In the genomic region with DNA sequence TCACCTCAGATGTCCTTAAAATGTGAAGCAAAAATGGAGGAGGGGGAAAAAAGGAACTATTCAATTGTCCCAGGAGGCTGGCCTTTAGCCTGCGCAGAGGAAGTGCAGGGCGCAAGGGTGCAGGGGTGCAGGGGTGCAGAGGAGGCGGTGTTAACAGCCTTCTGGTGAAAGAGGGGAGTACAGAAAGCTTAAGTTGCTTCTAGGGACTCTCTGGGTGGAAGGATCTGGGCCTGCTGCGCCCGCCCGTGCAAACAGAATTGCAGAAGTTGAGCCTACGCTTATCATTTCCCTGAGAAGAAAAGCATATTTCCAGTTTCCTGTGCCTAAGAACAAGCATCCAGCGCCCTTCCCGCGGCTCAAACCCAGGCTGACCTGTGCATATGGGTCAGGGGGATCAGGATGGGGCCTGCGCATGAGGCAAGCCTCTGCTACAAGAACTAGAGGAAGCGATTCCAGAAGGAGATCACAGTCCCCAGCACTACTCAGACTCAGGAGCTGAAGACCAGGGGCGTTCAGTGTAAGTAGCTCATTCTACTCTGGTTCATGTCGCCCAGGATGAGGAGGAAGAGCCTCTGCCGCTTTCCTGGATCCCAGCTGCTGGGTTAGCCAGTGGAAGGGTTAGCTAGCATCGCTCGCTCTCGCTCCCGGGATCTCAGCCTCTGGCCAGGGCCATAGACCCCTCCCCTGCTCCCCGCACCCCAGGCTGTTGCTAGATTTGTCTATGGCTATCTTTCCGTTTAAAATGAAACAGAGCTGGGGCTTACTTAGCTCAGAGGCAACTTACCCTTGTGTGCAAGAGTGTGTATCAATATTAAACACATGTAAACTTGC, we compare ENCODE assay signal across 9 mouse cellular contexts. TPM values are rescaled to one million over a fixed set of nuclear protein-coding genes. Genes with fewer than 3 reads are reported as not detected.
DNase-seq lines count a peak whose midpoint lies in the region; ATAC-seq and TF ChIP-seq lines count a peak whose summit lies in the region.
"Had no signal": no experiment of that assay in that cellular context is flagged by ENCODE, and none has a peak within 500 bp of the region (broad histone marks: within the 10 kb centered on the region; RNA-seq: fewer than 3 reads in every experiment).

No protein-coding gene starts in this region.

- no peak for ATAC-seq in forebrain, embryonic 16.5 days
- ATAC-seq in heart, embryonic 15.5 days (replicated peaks; ENCODE audit: insufficient number of reproducible peaks, insufficient read depth, low FRiP score, low read depth): no peak
- ATAC-seq in lung, postnatal 0 days: 0 out of 2 replicates have a peak, but pooled peaks have one; percentile 36

- H3K36me3 ChIP-seq in forebrain, embryonic 10.5 days (replicated peaks): no peaks in the 10 kb centered on the region
- H3K36me3 ChIP-seq in forebrain, embryonic 16.5 days (ENCODE audit: control insufficient read depth, insufficient read depth): no peaks in the 10 kb centered on the region
- H3K36me3 ChIP-seq in MEL (ENCODE audit: control insufficient read depth in 1 of 2, insufficient read depth in 2 of 2, low read length in 2 of 2): peaks cover 0 to 39% of the 10 kb centered on the region in 2 experiments; a peak in 2 of 4 replicates
- no peaks in the 10 kb centered on the region for H3K36me3 ChIP-seq in heart, embryonic 15.5 days
- H3K36me3 ChIP-seq in lung, postnatal 0 days (ENCODE audit: insufficient read depth, low read length): no peaks in the 10 kb centered on the region
- no peaks in the 10 kb centered on the region for H3K36me3 ChIP-seq in thymus, adult 2 months (ENCODE audit: control insufficient read depth, insufficient read depth, low read length)
- H3K36me3 ChIP-seq: G1E had no signal

- TF ChIP-seq EP300 in MEL (IDR thresholded peaks at IDR 0.05; ENCODE audit: low read depth in 1 of 2, low read length in 2 of 2): peak; percentile 55 to 57; a peak in 3 of 4 replicates
- TF ChIP-seq EP300 in lung, postnatal 0 days (IDR thresholded peaks at IDR 0.05): no peak

- no peak for TF ChIP-seq CTCF in MEL (IDR thresholded peaks at IDR 0.05 in 2 of 3, conservative IDR thresholded peaks at IDR 0.05 in 1 of 3; ENCODE audit: control insufficient read depth in 1 of 3, insufficient read depth in 1 of 3, low read depth in 2 of 3, low read length in 3 of 3, poor library complexity in 1 of 3, severe bottlenecking in 1 of 3)
- TF ChIP-seq CTCF in lung, postnatal 0 days (IDR thresholded peaks at IDR 0.05): no peak
- TF ChIP-seq CTCF in thymus, adult 2 months (IDR thresholded peaks at IDR 0.05; ENCODE audit: borderline replicate concordance, control insufficient read depth, extremely low read depth, insufficient read depth, low read length, poor library complexity): no peak

- peaks cover 34% of the 10 kb centered on the region for H3K4me1 ChIP-seq in forebrain, embryonic 10.5 days
- H3K4me1 ChIP-seq in forebrain, embryonic 16.5 days (replicated peaks; ENCODE audit: control insufficient read depth, insufficient read depth, low read length): peaks cover under 1% of the 10 kb centered on the region
- H3K4me1 ChIP-seq in MEL (ENCODE audit: control insufficient read depth in 1 of 2, insufficient read depth in 2 of 2, low read length in 2 of 2): peaks cover 17 to 28% of the 10 kb centered on the region in 2 experiments
- peaks cover 50% of the 10 kb centered on the region for H3K4me1 ChIP-seq in heart, embryonic 15.5 days (replicated peaks)
- no peaks in the 10 kb centered on the region for H3K4me1 ChIP-seq in lung, postnatal 0 days (ENCODE audit: insufficient read depth, low read depth, low read length)
- peaks cover 20% of the 10 kb centered on the region for H3K4me1 ChIP-seq in thymus, adult 2 months (replicated peaks; ENCODE audit: control insufficient read depth, insufficient read depth, low read length)

- 37% methylated on average over 21 of the region's 21 CpGs for WGBS in forebrain, embryonic 10.5 days
- 55% methylated on average over 21 of the region's 21 CpGs for WGBS in forebrain, embryonic 16.5 days
- WGBS in heart, embryonic 15.5 days: 58% methylated on average over 21 of the region's 21 CpGs
- 63% methylated on average over 21 of the region's 21 CpGs for WGBS in lung, postnatal 0 days
- 4% methylated on average over 21 of the region's 21 CpGs for WGBS in thymus, adult 2 months

- peaks cover 21% of the 10 kb centered on the region for H3K79me2 ChIP-seq in MEL (ENCODE audit: control insufficient read depth, insufficient read depth, low read length, poor library complexity)

- no peak overlapping the region for H3K9ac ChIP-seq in forebrain, embryonic 16.5 days (replicated peaks; ENCODE audit: low read depth, low read length)
- peak overlapping the region; percentile 89 for H3K9ac ChIP-seq in MEL (ENCODE audit: control insufficient read depth, low read depth, low read length, poor library complexity, severe bottlenecking)
- no peak overlapping the region for H3K9ac ChIP-seq in heart, embryonic 15.5 days
- no peak overlapping the region for H3K9ac ChIP-seq in lung, postnatal 0 days (replicated peaks; ENCODE audit: low read depth)

- H3K27me3 ChIP-seq in forebrain, embryonic 10.5 days (ENCODE audit: poor library complexity, severe bottlenecking): peaks cover 14% of the 10 kb centered on the region; the same call in 1 of the 2 replicates
- H3K27me3 ChIP-seq in forebrain, embryonic 16.5 days (replicated peaks; ENCODE audit: control insufficient read depth, insufficient read depth, low read length): no peaks in the 10 kb centered on the region
- no peaks in the 10 kb centered on the region for H3K27me3 ChIP-seq in MEL (ENCODE audit: control insufficient read depth in 1 of 2, insufficient read depth in 2 of 2, low read length in 2 of 2)
- no peaks in the 10 kb centered on the region for H3K27me3 ChIP-seq in heart, embryonic 15.5 days
- H3K27me3 ChIP-seq in lung, postnatal 0 days (replicated peaks; ENCODE audit: insufficient read depth, low read length): no peaks in the 10 kb centered on the region
- no peaks in the 10 kb centered on the region for H3K27me3 ChIP-seq in thymus, adult 2 months (ENCODE audit: control insufficient read depth, insufficient read depth, low read length)

- H3K27ac ChIP-seq in forebrain, embryonic 10.5 days: peak overlapping the region; percentile 73
- H3K27ac ChIP-seq in forebrain, embryonic 16.5 days (ENCODE audit: low read length): no peak overlapping the region
- H3K27ac ChIP-seq in MEL (ENCODE audit: control insufficient read depth, low read depth, low read length): peak overlapping the region; percentile 98
- peak overlapping the region; percentile 39 for H3K27ac ChIP-seq in heart, embryonic 15.5 days
- no peak overlapping the region for H3K27ac ChIP-seq in lung, postnatal 0 days (ENCODE audit: low read length)
- peak overlapping the region; percentile 97 for H3K27ac ChIP-seq in thymus, adult 2 months (ENCODE audit: control insufficient read depth, insufficient read depth, low read length)

- H3K4me3 ChIP-seq in forebrain, embryonic 10.5 days: no peak overlapping the region
- no peak overlapping the region for H3K4me3 ChIP-seq in forebrain, embryonic 16.5 days (replicated peaks; ENCODE audit: low read length)
- H3K4me3 ChIP-seq in MEL (ENCODE audit: control insufficient read depth in 1 of 2, insufficient read depth in 1 of 2, low read depth in 2 of 2, low read length in 2 of 2): peak overlapping the region; percentile 78
- peak overlapping the region; percentile 17; the same call in 1 of the 2 replicates for H3K4me3 ChIP-seq in heart, embryonic 15.5 days
- H3K4me3 ChIP-seq in lung, postnatal 0 days (ENCODE audit: low read depth, low read length): no peak overlapping the region
- H3K4me3 ChIP-seq in thymus, adult 2 months (ENCODE audit: control insufficient read depth, insufficient read depth, low read length): peak overlapping the region; percentile 92

- peak; percentile 55 to 76 for TF ChIP-seq POLR2A in MEL (IDR thresholded peaks at IDR 0.05; ENCODE audit: control insufficient read depth in 1 of 2, insufficient read depth in 1 of 2, low read depth in 1 of 2, low read length in 2 of 2, poor library complexity in 1 of 2)
- TF ChIP-seq POLR2A in thymus, adult 2 months (IDR thresholded peaks at IDR 0.05; ENCODE audit: control insufficient read depth, extremely low read depth, insufficient read depth, low read length, poor library complexity): peak; percentile 49

- no peak for DNase-seq in forebrain, embryonic 10.5 days (ENCODE audit: extremely low spot score, low spot score)
- DNase-seq in MEL (ENCODE audit: low read depth, low spot score): peak; percentile 96
- DNase-seq in lung, postnatal 0 days (ENCODE audit: low spot score): peak; percentile 39
- peak; percentile 80 for DNase-seq in thymus, adult 2 months
- no peak for DNase-seq in kidney, postnatal 14 days
- no peak for DNase-seq in cerebellum, postnatal 14 days

- no peak for TF ChIP-seq RAD21 in MEL (IDR thresholded peaks at IDR 0.05; ENCODE audit: low read depth, low read length)

- H3K4me2 ChIP-seq in forebrain, embryonic 16.5 days (ENCODE audit: low read length): no peak overlapping the region
- peak overlapping the region; percentile 46 for H3K4me2 ChIP-seq in heart, embryonic 15.5 days
- 0 out of 2 replicates have a peak overlapping the region, but pooled peaks have one; percentile 45 for H3K4me2 ChIP-seq in lung, postnatal 0 days (replicated peaks; ENCODE audit: low read depth, low read length)

- no peaks in the 10 kb centered on the region for H3K9me3 ChIP-seq in forebrain, embryonic 10.5 days
- H3K9me3 ChIP-seq in forebrain, embryonic 16.5 days (ENCODE audit: control insufficient read depth, low read length): no peaks in the 10 kb centered on the region
- H3K9me3 ChIP-seq in MEL (replicated peaks; ENCODE audit: insufficient read depth, low read length): no peaks in the 10 kb centered on the region
- H3K9me3 ChIP-seq in heart, embryonic 15.5 days (replicated peaks): no peaks in the 10 kb centered on the region
- no peaks in the 10 kb centered on the region for H3K9me3 ChIP-seq in lung, postnatal 0 days (ENCODE audit: low read length)

RNA-seq across cellular contexts. Expression of gene Lrmp, which starts 6.4 kb away (rescaled TPM):
- 1.8 and 1.9 TPM in 2 replicates for polyA plus RNA-seq in forebrain, embryonic 10.5 days (2016; fragmentation: Nextera tagmentation; extraction: Ambion mirVana)
- polyA plus RNA-seq in forebrain, embryonic 16.5 days (2015; fragmentation: Nextera tagmentation; extraction: Ambion mirVana): 0.35 and 0.82 TPM in 2 replicates
- 60.4 and 70.1 TPM in 2 replicates for total RNA-seq in MEL (2012; rRNA removed)
- polyA plus RNA-seq in MEL (2012; ENCODE audit: insufficient read depth in 1 of 2, insufficient read length in 2 of 2, low read depth in 1 of 2, low replicate concordance in 2 of 2, missing spikeins in 1 of 2): 10 to 100 TPM in 1 of 2 experiments, not detected in 1; 64.3 TPM
- polyA plus RNA-seq in heart, embryonic 15.5 days (2015; fragmentation: Nextera tagmentation; extraction: Ambion mirVana): 3.1 and 10.7 TPM in 2 replicates
- 2.8 and 3.9 TPM in 2 replicates for polyA plus RNA-seq in lung, postnatal 0 days (2015; fragmentation: Nextera tagmentation; extraction: Ambion mirVana)
- polyA plus RNA-seq in thymus, adult 2 months (2012; rRNA removed): 261 and 279 TPM in 2 replicates

RNA-seq across cellular contexts. Expression of gene Bcat1, which starts 45.8 kb away (rescaled TPM):
- polyA plus RNA-seq in forebrain, embryonic 10.5 days (2016; fragmentation: Nextera tagmentation; extraction: Ambion mirVana): 135 and 145 TPM in 2 replicates
- 108 and 110 TPM in 2 replicates for polyA plus RNA-seq in forebrain, embryonic 16.5 days (2015; fragmentation: Nextera tagmentation; extraction: Ambion mirVana)
- total RNA-seq in MEL (2012; rRNA removed): not detected in 2 replicates
- not detected for polyA plus RNA-seq in MEL (2012; ENCODE audit: insufficient read depth in 1 of 2, insufficient read length in 2 of 2, low read depth in 1 of 2, low replicate concordance in 2 of 2, missing spikeins in 1 of 2)
- polyA plus RNA-seq in heart, embryonic 15.5 days (2015; fragmentation: Nextera tagmentation; extraction: Ambion mirVana): 3.3 and 6.7 TPM in 2 replicates
- 0.25 and 0.44 TPM in 2 replicates for polyA plus RNA-seq in lung, postnatal 0 days (2015; fragmentation: Nextera tagmentation; extraction: Ambion mirVana)
- polyA plus RNA-seq in thymus, adult 2 months (2012; rRNA removed): 1.9 and 3.1 TPM in 2 replicates
- polyA plus RNA-seq: G1E had no signal

Comparison
In these comparisons a context has a peak if more than half of its experiments do, and no peak if none do; other contexts are left out.
1. H3K27ac ChIP-seq: peak in forebrain, embryonic 10.5 days (single experiment), MEL (single experiment), heart, embryonic 15.5 days (single experiment) and thymus, adult 2 months (single experiment); none in forebrain, embryonic 16.5 days (single experiment) and lung, postnatal 0 days (single experiment).
2. DNase-seq: peak in MEL (single experiment), lung, postnatal 0 days (single experiment) and thymus, adult 2 months (single experiment); none in forebrain, embryonic 10.5 days (single experiment), kidney, postnatal 14 days (single experiment) and cerebellum, postnatal 14 days (0 of 2).
3. H3K4me3 ChIP-seq: peak in MEL (2 of 2), heart, embryonic 15.5 days (single experiment) and thymus, adult 2 months (single experiment); none in forebrain, embryonic 10.5 days (single experiment), forebrain, embryonic 16.5 days (single experiment) and lung, postnatal 0 days (single experiment).
4. RNA of gene Bcat1, which starts 45.8 kb away (polyA plus RNA-seq): 135 to 145 TPM in forebrain, embryonic 10.5 days and 108 to 110 TPM in forebrain, embryonic 16.5 days; 3.3 to 6.7 TPM in heart, embryonic 15.5 days, 1.9 to 3.1 TPM in thymus, adult 2 months, 0.25 to 0.44 TPM in lung, postnatal 0 days and not detected in MEL; every median in the first group is over 10 times any median in the second.